ENCODE assay signal across 27 mouse cellular contexts in the genomic region with DNA sequence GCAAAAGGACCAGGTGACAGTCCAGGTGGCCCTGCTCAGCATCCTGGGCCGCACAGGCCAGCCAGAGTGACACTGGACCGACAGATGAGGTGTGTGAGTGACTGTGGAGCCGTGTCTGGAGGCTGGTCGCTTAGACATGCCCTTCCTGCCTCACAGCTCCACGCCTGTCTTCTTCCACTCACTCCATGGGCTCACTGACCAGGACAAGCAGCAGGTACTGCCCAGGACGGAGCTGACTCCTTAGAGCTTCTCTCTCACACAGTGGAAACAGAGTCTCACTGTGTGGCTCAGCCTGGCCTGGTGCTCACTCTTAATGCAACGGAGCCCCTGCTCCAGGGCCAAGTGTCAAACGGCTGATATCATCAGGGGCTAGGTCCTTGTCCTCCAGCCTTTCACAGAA.
"Had no signal": no experiment of that assay in that cellular context is flagged by ENCODE, and none has a peak within 500 bp of the region (broad histone marks: within the 10 kb centered on the region; RNA-seq: fewer than 3 reads in every experiment).

No protein-coding gene starts in this region.

- H3K4me1 ChIP-seq: hindbrain, embryonic 15.5 days; kidney, embryonic 15.5 days; limb, embryonic 13.5 days; limb, embryonic 15.5 days had no signal

- H3K4me3 ChIP-seq: heart, adult 2 months; heart, embryonic 13.5 days; heart, embryonic 15.5 days; hindbrain, embryonic 13.5 days; hindbrain, embryonic 15.5 days; kidney, embryonic 15.5 days; limb, embryonic 13.5 days; limb, embryonic 15.5 days; liver, embryonic 13.5 days had no signal

- ATAC-seq: hindbrain, postnatal 0 days; intestine, embryonic 16.5 days had no signal

- DNase-seq: gastrocnemius, postnatal 14 days; gastrocnemius, postnatal 36 days; heart, adult 11 months; heart, adult 2 months; heart, postnatal 14 days; heart, postnatal 36 days; kidney, adult 11 months; kidney, adult 2 months; kidney, adult 9 months; kidney, postnatal 14 days; kidney, postnatal 36 days; layer of hippocampus, adult 9-11 months; layer of hippocampus, postnatal 36 days; left cerebral cortex, postnatal 4 days; liver, embryonic 13.5 days had no signal

- H3K4me2 ChIP-seq: heart, embryonic 11.5 days; heart, embryonic 13.5 days; heart, embryonic 15.5 days; hindbrain, embryonic 13.5 days; hindbrain, embryonic 15.5 days; kidney, embryonic 15.5 days; limb, embryonic 13.5 days; limb, embryonic 15.5 days; liver, embryonic 11.5 days; liver, embryonic 13.5 days had no signal

- H3K27me3 ChIP-seq: heart, embryonic 13.5 days; heart, embryonic 15.5 days; hindbrain, embryonic 13.5 days; hindbrain, embryonic 15.5 days; kidney, embryonic 15.5 days; limb, embryonic 13.5 days; limb, embryonic 15.5 days; liver, embryonic 13.5 days had no signal

- H3K9ac ChIP-seq: heart, embryonic 13.5 days; heart, embryonic 15.5 days; hindbrain, embryonic 13.5 days; hindbrain, embryonic 15.5 days; kidney, embryonic 15.5 days; limb, embryonic 13.5 days; limb, embryonic 15.5 days; liver, embryonic 13.5 days had no signal

- H3K27ac ChIP-seq: heart, adult 2 months; heart, embryonic 13.5 days; heart, embryonic 15.5 days; hindbrain, embryonic 13.5 days; hindbrain, embryonic 15.5 days; hindbrain, postnatal 0 days; kidney, embryonic 15.5 days; kidney, postnatal 0 days; limb, embryonic 13.5 days; limb, embryonic 15.5 days; liver, embryonic 13.5 days had no signal

- H3K9me3 ChIP-seq: heart, embryonic 13.5 days; heart, embryonic 15.5 days; hindbrain, embryonic 13.5 days; hindbrain, embryonic 15.5 days; kidney, embryonic 15.5 days; limb, embryonic 13.5 days; limb, embryonic 15.5 days; liver, embryonic 13.5 days had no signal
